Mouse (Mus musculus): ENCODE results near the gene Gm20388.

GRCm38 (mm10) chr8:123893413-123893812 lies 3982.8 kb downstream of the Gm20388 start:
- no peak for TF ChIP-seq CTCF (IDR thresholded peaks at IDR 0.05; ENCODE audit: extremely low read depth, insufficient read depth, low read length)
- no peak for TF ChIP-seq POLR2A (IDR thresholded peaks at IDR 0.05; ENCODE audit: extremely low read depth, insufficient read depth, low read length)

All from cortical plate, adult 2 months (tissue).